Mouse (Mus musculus): ENCODE data around the gene Olfr1329. TPM values are rescaled to one million over a fixed set of nuclear protein-coding genes. Genes with fewer than 3 reads are reported as not detected.
"Not testable (repeated sequence)": the region's sequence is repeated elsewhere in the genome, so short reads cannot be mapped to it uniquely, and the experiment has no call there.

Gene Olfr1329
- not detected in 2 replicates for polyA plus RNA-seq (2015; fragmentation: Nextera tagmentation; extraction: Ambion mirVana)

- not testable (repeated sequence) for H3K9me3 ChIP-seq (replicated peaks); H3K4me1 ChIP-seq (replicated peaks); ATAC-seq (replicated peaks; ENCODE audit: insufficient number of reproducible peaks, insufficient read depth, low FRiP score, low read depth); H3K9ac ChIP-seq; H3K36me3 ChIP-seq; H3K27ac ChIP-seq; H3K4me3 ChIP-seq; H3K27me3 ChIP-seq; H3K4me2 ChIP-seq
- WGBS: 38% methylated on average over 2 of the region's 2 CpGs
Measured at GRCm38 (mm10) chr4:118917365-118917764, at the start of gene Olfr1329. TSS of gene Olfr1329 (minus strand) at chr4:118917465.

GRCm38 (mm10) chr4:118961141-118961628 lies 43.9 kb upstream of the Olfr1329 start, which contains the start of gene Lao1:
TSS of gene Lao1 (plus strand) at chr4:118961578.
- H3K4me1 ChIP-seq (replicated peaks): no peaks in the 10 kb centered on the region
- no peaks in the 10 kb centered on the region for H3K9me3 ChIP-seq (replicated peaks)
- H3K36me3 ChIP-seq: no peaks in the 10 kb centered on the region
- no peaks in the 10 kb centered on the region for H3K27me3 ChIP-seq
- no peak within 1 kb of the TSS for H3K27ac ChIP-seq
- H3K9ac ChIP-seq: no peak within 1 kb of the TSS
- H3K4me3 ChIP-seq: no peak within 1 kb of the TSS
- no peak for ATAC-seq (replicated peaks; ENCODE audit: insufficient number of reproducible peaks, insufficient read depth, low FRiP score, low read depth)
- WGBS: 61% methylated on average over 2 of the region's 2 CpGs
- no peak within 1 kb of the TSS for H3K4me2 ChIP-seq

- no peak for ATAC-seq (replicated peaks; ENCODE audit: insufficient number of reproducible peaks, insufficient read depth, low FRiP score, low read depth)
- no peaks in the 10 kb centered on the region for H3K9me3 ChIP-seq (replicated peaks)
- H3K27ac ChIP-seq: no peak overlapping the region
- H3K4me1 ChIP-seq (replicated peaks): no peaks in the 10 kb centered on the region
- WGBS: 76% methylated on average over 7 of the region's 7 CpGs
- H3K27me3 ChIP-seq: no peaks in the 10 kb centered on the region
- H3K9ac ChIP-seq: no peak overlapping the region
- no peak overlapping the region for H3K4me3 ChIP-seq
- no peaks in the 10 kb centered on the region for H3K36me3 ChIP-seq
- H3K4me2 ChIP-seq: no peak overlapping the region
Measured at GRCm38 (mm10) chr4:118958812-118959211, 41.5 kb upstream of the Olfr1329 start.

- no peak within 1 kb of the TSS for H3K27ac ChIP-seq
- no peak within 1 kb of the TSS for H3K4me3 ChIP-seq
- ATAC-seq (replicated peaks; ENCODE audit: insufficient number of reproducible peaks, insufficient read depth, low FRiP score, low read depth): no peak
- no peaks in the 10 kb centered on the region for H3K9me3 ChIP-seq (replicated peaks)
- H3K4me1 ChIP-seq (replicated peaks): no peaks in the 10 kb centered on the region
- no peak within 1 kb of the TSS for H3K4me2 ChIP-seq
- WGBS: 66% methylated on average over 2 of the region's 2 CpGs
- no peak within 1 kb of the TSS for H3K9ac ChIP-seq
- H3K27me3 ChIP-seq: no peaks in the 10 kb centered on the region
- no peaks in the 10 kb centered on the region for H3K36me3 ChIP-seq
Measured at GRCm38 (mm10) chr4:118938512-118938911, 21.2 kb upstream of the Olfr1329 start, which contains the start of gene Olfr1328. TSS of gene Olfr1328 (minus strand) at chr4:118938612.

GRCm38 (mm10) chr4:118931326-118931725 lies 14.1 kb upstream of the Olfr1329 start:
- not testable (repeated sequence) for H3K9ac ChIP-seq; H3K9me3 ChIP-seq (replicated peaks); H3K27me3 ChIP-seq; H3K36me3 ChIP-seq; H3K4me1 ChIP-seq (replicated peaks); H3K4me2 ChIP-seq; H3K4me3 ChIP-seq; H3K27ac ChIP-seq; ATAC-seq (replicated peaks; ENCODE audit: insufficient number of reproducible peaks, insufficient read depth, low FRiP score, low read depth)
- 85% methylated on average over 3 of the region's 3 CpGs for WGBS

GRCm38 (mm10) chr4:118901981-118902380 lies 15.3 kb downstream of the Olfr1329 start:
- H3K4me1 ChIP-seq (replicated peaks): no peaks in the 10 kb centered on the region
- WGBS: 70% methylated on average over 2 of the region's 2 CpGs
- H3K4me2 ChIP-seq: no peak overlapping the region
- no peaks in the 10 kb centered on the region for H3K36me3 ChIP-seq
- H3K9ac ChIP-seq: no peak overlapping the region
- H3K27me3 ChIP-seq: no peaks in the 10 kb centered on the region
- no peaks in the 10 kb centered on the region for H3K9me3 ChIP-seq (replicated peaks)
- ATAC-seq (replicated peaks; ENCODE audit: insufficient number of reproducible peaks, insufficient read depth, low FRiP score, low read depth): no peak
- no peak overlapping the region for H3K4me3 ChIP-seq
- H3K27ac ChIP-seq: no peak overlapping the region

- no peaks in the 10 kb centered on the region for H3K27me3 ChIP-seq
- H3K4me2 ChIP-seq: no peak within 1 kb of the TSS
- no peak within 1 kb of the TSS for H3K27ac ChIP-seq
- no peaks in the 10 kb centered on the region for H3K9me3 ChIP-seq (replicated peaks)
- WGBS: 82% methylated on average over 1 of the region's 1 CpGs
- H3K4me1 ChIP-seq (replicated peaks): no peaks in the 10 kb centered on the region
- H3K9ac ChIP-seq: no peak within 1 kb of the TSS
- no peak for ATAC-seq (replicated peaks; ENCODE audit: insufficient number of reproducible peaks, insufficient read depth, low FRiP score, low read depth)
- no peak within 1 kb of the TSS for H3K4me3 ChIP-seq
- H3K36me3 ChIP-seq: no peaks in the 10 kb centered on the region
Measured at GRCm38 (mm10) chr4:118888297-118888696, 29.0 kb downstream of the Olfr1329 start, which contains the start of gene Olfr1330. TSS of gene Olfr1330 (plus strand) at chr4:118888597.

- no peak overlapping the region for H3K4me2 ChIP-seq
- H3K27me3 ChIP-seq: no peaks in the 10 kb centered on the region
- H3K4me3 ChIP-seq: no peak overlapping the region
- H3K9ac ChIP-seq: no peak overlapping the region
- no peaks in the 10 kb centered on the region for H3K9me3 ChIP-seq (replicated peaks)
- peak overlapping the region; percentile 74 for H3K27ac ChIP-seq
- H3K36me3 ChIP-seq: no peaks in the 10 kb centered on the region
- ATAC-seq (replicated peaks; ENCODE audit: insufficient number of reproducible peaks, insufficient read depth, low FRiP score, low read depth): peak; percentile 70
- peaks cover 8% of the 10 kb centered on the region; the same call in 1 of the 2 replicates for H3K4me1 ChIP-seq (replicated peaks)
Measured at GRCm38 (mm10) chr4:118867566-118867965, 49.7 kb downstream of the Olfr1329 start.

Other genes with a start within 250 kb of the Olfr1329 start
- not detected in 2 replicates for gene Olfr1342, start 224.7 kb downstream of the Olfr1329 start, polyA plus RNA-seq (2015; fragmentation: Nextera tagmentation; extraction: Ambion mirVana)
- not detected in 2 replicates for gene Olfr1341, start 213.9 kb downstream of the Olfr1329 start, polyA plus RNA-seq (2015; fragmentation: Nextera tagmentation; extraction: Ambion mirVana)
- gene Olfr1340, start 197.3 kb downstream of the Olfr1329 start, polyA plus RNA-seq (2015; fragmentation: Nextera tagmentation; extraction: Ambion mirVana): not detected in 2 replicates
- gene Olfr1339, start 185.3 kb downstream of the Olfr1329 start, polyA plus RNA-seq (2015; fragmentation: Nextera tagmentation; extraction: Ambion mirVana): not detected in 2 replicates
- not detected in 2 replicates for gene Olfr1338, start 158.7 kb downstream of the Olfr1329 start, polyA plus RNA-seq (2015; fragmentation: Nextera tagmentation; extraction: Ambion mirVana)
- gene Olfr1337, start 134.9 kb downstream of the Olfr1329 start, polyA plus RNA-seq (2015; fragmentation: Nextera tagmentation; extraction: Ambion mirVana): not detected in 2 replicates
- gene Olfr1335, start 107.5 kb downstream of the Olfr1329 start, polyA plus RNA-seq (2015; fragmentation: Nextera tagmentation; extraction: Ambion mirVana): not detected in 2 replicates
- gene Olfr1333, start 81.2 kb downstream of the Olfr1329 start, polyA plus RNA-seq (2015; fragmentation: Nextera tagmentation; extraction: Ambion mirVana): not detected in 2 replicates
- gene Olfr1331, start 52.8 kb downstream of the Olfr1329 start, polyA plus RNA-seq (2015; fragmentation: Nextera tagmentation; extraction: Ambion mirVana): not detected in 2 replicates
- 0.06 and 0.08 TPM in 2 replicates for gene Olfr1330, start 28.9 kb downstream of the Olfr1329 start, polyA plus RNA-seq (2015; fragmentation: Nextera tagmentation; extraction: Ambion mirVana)
- gene Olfr1328, start 21.1 kb upstream of the Olfr1329 start, polyA plus RNA-seq (2015; fragmentation: Nextera tagmentation; extraction: Ambion mirVana): 0.04 TPM in 1 of 2 replicates, not detected in the other
- not detected in 2 replicates for gene Lao1, start 44.1 kb upstream of the Olfr1329 start, polyA plus RNA-seq (2015; fragmentation: Nextera tagmentation; extraction: Ambion mirVana)
- gene Slc2a1, start 191.2 kb upstream of the Olfr1329 start, polyA plus RNA-seq (2015; fragmentation: Nextera tagmentation; extraction: Ambion mirVana): 119 and 127 TPM in 2 replicates